Comparison of ENCODE assay signal across 8 mouse cellular contexts in genomic region chr17:43077540-43077939, GRCm38 (mm10).
DNase-seq lines count a peak whose midpoint lies in the region; ATAC-seq and TF ChIP-seq lines count a peak whose summit lies in the region.

No protein-coding gene starts in this region.

- H3K4me3 ChIP-seq in left cerebral cortex, adult 2 months, result peak overlapping the region; percentile 13; the same call in 1 of the 2 replicates
- H3K4me3 ChIP-seq in forebrain, postnatal 0 days (ENCODE audit: low read depth, low read length), result no peak overlapping the region
- H3K4me3 ChIP-seq in limb, embryonic 12.5 days (replicated peaks), result no peak overlapping the region
- H3K4me3 ChIP-seq in small intestine, adult 2 months (ENCODE audit: low read depth, low read length), result no peak overlapping the region

- no peaks in the 10 kb centered on the region for H3K36me3 ChIP-seq in forebrain, postnatal 0 days (ENCODE audit: insufficient read depth)
- H3K36me3 ChIP-seq in limb, embryonic 12.5 days, result no peaks in the 10 kb centered on the region
- H3K36me3 ChIP-seq in small intestine, adult 2 months (ENCODE audit: control insufficient read depth, insufficient read depth, low read length), result no peaks in the 10 kb centered on the region

- intact Hi-C loops in left cerebral cortex, adult 2 months (cut with DNase I), result loop anchor here (2.0 to 10.0 kb wide), 2 partner anchors 45 to 63 kb away; partner anchors contain the start of gene Tnfrsf21

- no peak for DNase-seq in left cerebral cortex, adult 2 months (ENCODE audit: extremely low spot score in 1 of 2, low spot score in 2 of 2)
- DNase-seq in left cerebral cortex, adult 11 months (ENCODE audit: low spot score), result no peak
- no peak for DNase-seq in forebrain, postnatal 0 days
- DNase-seq in ovary, postnatal 10 days (ENCODE audit: low spot score), result no peak
- DNase-seq in T-cell, adult 2 months (ENCODE audit: low spot score), result no peak
- DNase-seq in layer of hippocampus, adult 9-10 months (ENCODE audit: low spot score), result no peak

- peaks cover 6% of the 10 kb centered on the region; the same call in 1 of the 2 replicates for H3K4me1 ChIP-seq in forebrain, postnatal 0 days (ENCODE audit: insufficient read depth)
- H3K4me1 ChIP-seq in limb, embryonic 12.5 days (replicated peaks), result peaks cover 9% of the 10 kb centered on the region
- peaks cover 5% of the 10 kb centered on the region; the same call in 1 of the 2 replicates for H3K4me1 ChIP-seq in small intestine, adult 2 months (ENCODE audit: control insufficient read depth, insufficient read depth, insufficient read length, low read length)

- peak overlapping the region; percentile 56 for H3K27ac ChIP-seq in left cerebral cortex, adult 2 months
- peak overlapping the region; percentile 52 for H3K27ac ChIP-seq in forebrain, postnatal 0 days (ENCODE audit: low read depth, low read length)
- no peak overlapping the region for H3K27ac ChIP-seq in limb, embryonic 12.5 days
- peak overlapping the region; percentile 54; the same call in 1 of the 2 replicates for H3K27ac ChIP-seq in small intestine, adult 2 months (ENCODE audit: insufficient read depth, low read depth, low read length)

- WGBS in forebrain, postnatal 0 days, result 45% methylated on average over 4 of the region's 4 CpGs
- WGBS in limb, embryonic 12.5 days, result 41% methylated on average over 4 of the region's 4 CpGs
- WGBS in small intestine, adult 2 months, result 53% methylated on average over 4 of the region's 4 CpGs

- H3K9me3 ChIP-seq in forebrain, postnatal 0 days (ENCODE audit: low read length), result no peaks in the 10 kb centered on the region
- H3K9me3 ChIP-seq in limb, embryonic 12.5 days, result no peaks in the 10 kb centered on the region

- H3K27me3 ChIP-seq in forebrain, postnatal 0 days (ENCODE audit: insufficient read depth, low read length), result no peaks in the 10 kb centered on the region
- no peaks in the 10 kb centered on the region for H3K27me3 ChIP-seq in limb, embryonic 12.5 days
- no peaks in the 10 kb centered on the region for H3K27me3 ChIP-seq in small intestine, adult 2 months (ENCODE audit: control insufficient read depth, insufficient read depth, low read length)

- no peak for TF ChIP-seq POLR2A in small intestine, adult 2 months (IDR thresholded peaks at IDR 0.05; ENCODE audit: low read depth, low read length)

- 0 out of 2 replicates have a peak overlapping the region, but pooled peaks have one; percentile 25 for H3K9ac ChIP-seq in forebrain, postnatal 0 days
- H3K9ac ChIP-seq in limb, embryonic 12.5 days (replicated peaks), result no peak overlapping the region; the same call in 1 of the 2 replicates

- H3K4me2 ChIP-seq in forebrain, postnatal 0 days (ENCODE audit: low read depth), result peak overlapping the region; percentile 23; the same call in 1 of the 2 replicates
- H3K4me2 ChIP-seq in limb, embryonic 12.5 days, result peak overlapping the region; percentile 33

- peak; percentile 4; the same call in 1 of the 2 replicates for ATAC-seq in forebrain, postnatal 0 days
- no peak for ATAC-seq in limb, embryonic 12.5 days (ENCODE audit: insufficient number of reproducible peaks, insufficient read depth, low FRiP score, low TSS enrichment, low read depth)

- TF ChIP-seq CTCF in left cerebral cortex, adult 2 months (IDR thresholded peaks at IDR 0.05), result no peak
- no peak for TF ChIP-seq CTCF in forebrain, postnatal 0 days (IDR thresholded peaks at IDR 0.05; ENCODE audit: low read depth)
- no peak for TF ChIP-seq CTCF in small intestine, adult 2 months (IDR thresholded peaks at IDR 0.05; ENCODE audit: extremely low read depth, insufficient read length, insufficient replicate concordance, low read depth, low read length)
